Comparison of ENCODE assay signal across 21 mouse cellular contexts in the genomic region with DNA sequence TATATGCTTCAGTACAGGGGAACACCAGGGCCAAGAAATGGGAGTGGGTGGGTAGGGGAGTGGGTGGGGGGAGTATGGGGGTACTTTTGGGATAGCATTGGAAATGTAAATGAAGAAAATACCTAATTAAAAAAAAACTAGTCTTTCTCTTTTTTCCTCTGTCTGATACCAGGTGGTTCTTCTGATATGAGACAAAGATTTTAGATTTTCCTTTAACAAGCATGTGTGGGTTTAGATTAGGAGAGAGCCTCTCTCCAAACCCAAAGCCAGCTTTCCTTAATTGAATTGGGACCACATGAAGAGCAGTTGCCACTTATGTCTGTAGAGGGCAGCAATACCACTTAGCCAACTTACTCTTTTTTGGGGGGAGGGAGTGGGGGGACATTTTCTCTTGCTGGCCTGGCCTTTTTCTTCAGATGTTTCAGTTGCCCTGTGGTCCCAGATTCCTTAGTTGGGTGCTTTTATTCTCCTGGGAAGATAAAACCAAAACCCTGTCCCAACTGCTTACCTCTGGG. TPM values are rescaled to one million over a fixed set of nuclear protein-coding genes. Genes with fewer than 3 reads are reported as not detected.
DNase-seq lines count a peak whose midpoint lies in the region; ATAC-seq and TF ChIP-seq lines count a peak whose summit lies in the region.
"Had no signal": no experiment of that assay in that cellular context is flagged by ENCODE, and none has a peak within 500 bp of the region (broad histone marks: within the 10 kb centered on the region; RNA-seq: fewer than 3 reads in every experiment).

No protein-coding gene starts in this region.

- H3K27me3 ChIP-seq in liver, embryonic 14.5 days (ENCODE audit: control insufficient read depth, insufficient read depth, low read length): no peaks in the 10 kb centered on the region
- 0 out of 2 replicates have a peak, but pooled peaks cover 3% of the 10 kb centered on the region for H3K27me3 ChIP-seq in liver, embryonic 11.5 days (replicated peaks; ENCODE audit: control insufficient read depth, insufficient read depth, low read length)
- H3K27me3 ChIP-seq in CH12.LX (replicated peaks): peaks cover under 1% of the 10 kb centered on the region
- no peaks in the 10 kb centered on the region for H3K27me3 ChIP-seq in kidney, embryonic 14.5 days (ENCODE audit: control insufficient read depth, insufficient read depth, low read length)
- H3K27me3 ChIP-seq: embryonic facial prominence, embryonic 12.5 days; limb, embryonic 12.5 days; lung, embryonic 15.5 days; neural tube, embryonic 15.5 days had no signal

- no peaks in the 10 kb centered on the region for H3K9me3 ChIP-seq in liver, embryonic 14.5 days (ENCODE audit: control insufficient read depth, low read length)
- no peaks in the 10 kb centered on the region for H3K9me3 ChIP-seq in liver, embryonic 11.5 days (ENCODE audit: control insufficient read depth, low read length)
- no peaks in the 10 kb centered on the region for H3K9me3 ChIP-seq in CH12.LX (replicated peaks; ENCODE audit: low read length)
- H3K9me3 ChIP-seq in kidney, embryonic 14.5 days (ENCODE audit: control insufficient read depth, low read length): no peaks in the 10 kb centered on the region
- H3K9me3 ChIP-seq: embryonic facial prominence, embryonic 12.5 days; limb, embryonic 12.5 days; lung, embryonic 15.5 days; neural tube, embryonic 15.5 days had no signal

- H3K27ac ChIP-seq in liver, embryonic 14.5 days: no peak overlapping the region
- H3K27ac ChIP-seq in liver, embryonic 11.5 days (ENCODE audit: low read depth, low read length): no peak overlapping the region
- H3K27ac ChIP-seq in CH12.LX (ENCODE audit: insufficient read depth, low read depth): no peak overlapping the region
- H3K27ac ChIP-seq in kidney, embryonic 14.5 days (ENCODE audit: low read depth, low read length): no peak overlapping the region
- H3K27ac ChIP-seq: embryonic facial prominence, embryonic 12.5 days; limb, embryonic 12.5 days; lung, embryonic 15.5 days; neural tube, embryonic 15.5 days had no signal

- peak; percentile 10 for DNase-seq in embryo, embryonic 11 days
- DNase-seq in embryo, embryonic 9.5 days (ENCODE audit: extremely low spot score): no peak
- no peak for DNase-seq in liver, embryonic 14.5 days (ENCODE audit: low read depth in 3 of 3, low spot score in 3 of 3)
- no peak for DNase-seq in liver, embryonic 11.5 days (ENCODE audit: low spot score)
- DNase-seq in CH12.LX (ENCODE audit: extremely low read depth): peak; percentile 12
- no peak for DNase-seq in kidney, adult 18-20 months
- DNase-seq: adrenal gland, postnatal 14 days; gastrocnemius, postnatal 10 days; kidney, postnatal 14 days; layer of hippocampus, postnatal 36 days; thymus, adult 2 months had no signal

- no peaks in the 10 kb centered on the region for H3K4me1 ChIP-seq in liver, embryonic 14.5 days (replicated peaks; ENCODE audit: control insufficient read depth in 2 of 2, insufficient read depth in 2 of 2, low read length in 1 of 2)
- no peaks in the 10 kb centered on the region for H3K4me1 ChIP-seq in liver, embryonic 11.5 days (replicated peaks; ENCODE audit: control insufficient read depth, insufficient read depth, low read length)
- H3K4me1 ChIP-seq in CH12.LX (ENCODE audit: control insufficient read depth in 1 of 2, insufficient read depth in 2 of 2): no peaks in the 10 kb centered on the region
- H3K4me1 ChIP-seq in kidney, embryonic 14.5 days (ENCODE audit: control insufficient read depth, insufficient read depth, low read length): no peaks in the 10 kb centered on the region
- H3K4me1 ChIP-seq: embryonic facial prominence, embryonic 12.5 days; limb, embryonic 12.5 days; lung, embryonic 15.5 days; neural tube, embryonic 15.5 days had no signal

- peak; percentile 37 for TF ChIP-seq RAD21 in CH12.LX (IDR thresholded peaks at IDR 0.05; ENCODE audit: low read depth, low read length)

- no peak for TF ChIP-seq EP300 in liver, embryonic 14.5 days (IDR thresholded peaks at IDR 0.05; ENCODE audit: low read depth)
- TF ChIP-seq EP300 in CH12.LX (IDR thresholded peaks at IDR 0.05; ENCODE audit: low read length): no peak

- H3K9ac ChIP-seq in liver, embryonic 14.5 days (replicated peaks): no peak overlapping the region
- no peak overlapping the region for H3K9ac ChIP-seq in liver, embryonic 11.5 days (ENCODE audit: low read depth, low read length)
- no peak overlapping the region for H3K9ac ChIP-seq in CH12.LX (ENCODE audit: insufficient read depth, low read depth)
- H3K9ac ChIP-seq in kidney, embryonic 14.5 days (ENCODE audit: low read depth, low read length): no peak overlapping the region
- H3K9ac ChIP-seq: embryonic facial prominence, embryonic 12.5 days; limb, embryonic 12.5 days; lung, embryonic 15.5 days; neural tube, embryonic 15.5 days had no signal

- no peak for TF ChIP-seq POLR2A in CH12.LX (IDR thresholded peaks at IDR 0.05; ENCODE audit: low read depth, low read length)

- H3K79me2 ChIP-seq in CH12.LX (replicated peaks; ENCODE audit: control insufficient read depth, extremely low read depth, insufficient read depth, poor library complexity, severe bottlenecking): no peaks in the 10 kb centered on the region

- no peak overlapping the region for H3K4me3 ChIP-seq in liver, embryonic 14.5 days (ENCODE audit: insufficient read depth in 1 of 2, low read depth in 2 of 2, low read length in 2 of 2)
- H3K4me3 ChIP-seq in liver, embryonic 11.5 days (ENCODE audit: low read depth, low read length): no peak overlapping the region
- no peak overlapping the region for H3K4me3 ChIP-seq in CH12.LX (replicated peaks in 1 of 3; ENCODE audit: low read depth in 2 of 3, low read length in 2 of 3, poor library complexity in 1 of 3)
- no peak overlapping the region for H3K4me3 ChIP-seq in kidney, embryonic 14.5 days (ENCODE audit: low read length)
- H3K4me3 ChIP-seq: embryonic facial prominence, embryonic 12.5 days; limb, embryonic 12.5 days; lung, embryonic 15.5 days; neural tube, embryonic 15.5 days had no signal

- dilution Hi-C loops in CH12.LX (cut with MboI; ENCODE audit: extremely low pct_ligation_motif_present, extremely low pct_unique_long_range_greater_than_20kb, low sequenced_read_pairs): no loop called here

- no peak overlapping the region for H3K4me2 ChIP-seq in liver, embryonic 14.5 days (ENCODE audit: low read depth)
- no peak overlapping the region for H3K4me2 ChIP-seq in liver, embryonic 11.5 days
- H3K4me2 ChIP-seq in CH12.LX (ENCODE audit: insufficient read depth, low read depth, poor library complexity, severe bottlenecking): no peak overlapping the region
- H3K4me2 ChIP-seq in kidney, embryonic 14.5 days (replicated peaks; ENCODE audit: low read depth, low read length): no peak overlapping the region
- H3K4me2 ChIP-seq: embryonic facial prominence, embryonic 12.5 days; heart, embryonic 11.5 days; limb, embryonic 12.5 days; lung, embryonic 15.5 days; neural tube, embryonic 15.5 days had no signal

- no peak for ATAC-seq in liver, embryonic 14.5 days (ENCODE audit: insufficient read depth)
- ATAC-seq in liver, embryonic 11.5 days (replicated peaks; ENCODE audit: low FRiP score): no peak
- peak; percentile 50; the same call in 1 of the 2 replicates for ATAC-seq in common myeloid progenitor, adult 5-6 weeks (replicated peaks; ENCODE audit: low read depth, poor library complexity, severe bottlenecking)
- no peak for ATAC-seq in kidney, embryonic 14.5 days (ENCODE audit: low FRiP score, low TSS enrichment)
- ATAC-seq: forebrain, embryonic 14.5 days had no signal

- in situ Hi-C loops in CH12.LX (cut with MboI; ENCODE audit: low pct_ligation_motif_present, low pct_unique_long_range_greater_than_20kb, low sequenced_read_pairs): no loop called here

- TF ChIP-seq CTCF in liver, embryonic 14.5 days (IDR thresholded peaks at IDR 0.05; ENCODE audit: low read depth): peak; percentile 24; the same call in 1 of the 2 replicates
- peak in 1 of 2 experiments; percentile 60; a peak in 2 of 4 replicates for TF ChIP-seq CTCF in CH12.LX (conservative IDR thresholded peaks at IDR 0.05 in 1 of 2, IDR thresholded peaks at IDR 0.05 in 1 of 2; ENCODE audit: low read depth in 2 of 2, low read length in 2 of 2)

- no peaks in the 10 kb centered on the region for H3K36me3 ChIP-seq in liver, embryonic 14.5 days (replicated peaks; ENCODE audit: control insufficient read depth, insufficient read depth, low read depth)
- H3K36me3 ChIP-seq in liver, embryonic 11.5 days (ENCODE audit: control insufficient read depth, insufficient read depth, low read length): no peaks in the 10 kb centered on the region
- H3K36me3 ChIP-seq in CH12.LX (replicated peaks in 1 of 2; ENCODE audit: control insufficient read depth in 1 of 2, insufficient read depth in 1 of 2, low read length in 1 of 2): no peaks in the 10 kb centered on the region
- H3K36me3 ChIP-seq in kidney, embryonic 14.5 days (ENCODE audit: control insufficient read depth, insufficient read depth, low read length): no peaks in the 10 kb centered on the region
- H3K36me3 ChIP-seq: embryonic facial prominence, embryonic 12.5 days; limb, embryonic 12.5 days; lung, embryonic 15.5 days; neural tube, embryonic 15.5 days had no signal

TF ChIP-seq in CH12.LX, 34 proteins besides CTCF, POLR2A, EP300 and RAD21 (continues in another document):
- TF ChIP-seq MAFK (IDR thresholded peaks at IDR 0.05; ENCODE audit: insufficient replicate concordance, low read length): no peak
- no peak for TF ChIP-seq KAT2A (IDR thresholded peaks at IDR 0.05; ENCODE audit: insufficient replicate concordance, low read length)
- TF ChIP-seq MAX (IDR thresholded peaks at IDR 0.05; ENCODE audit: low read length): no peak
- TF ChIP-seq PAX5 (IDR thresholded peaks at IDR 0.05; ENCODE audit: low read length): no peak
- TF ChIP-seq ZMIZ1 (IDR thresholded peaks at IDR 0.05; ENCODE audit: low read depth, low read length): no peak

RNA-seq across cellular contexts. Expression of a gene that starts 1.7 kb away (rescaled TPM):
- 0.03 and 0.05 TPM in 2 replicates for polyA plus RNA-seq in liver, embryonic 14.5 days (2012; rRNA removed)
- polyA plus RNA-seq in liver, embryonic 14.5 days (2014; fragmentation: Nextera tagmentation; extraction: Ambion mirVana): not detected in 2 replicates
- not detected in 2 replicates for polyA plus RNA-seq in liver, embryonic 11.5 days (2014; fragmentation: Nextera tagmentation; extraction: Ambion mirVana)
- total RNA-seq in CH12.LX (2012; rRNA removed): not detected in 2 replicates
- total RNA-seq in CH12.LX (2014; rRNA removed): not detected in 2 replicates
- not detected in 2 replicates for polyA plus RNA-seq in CH12.LX (2012; ENCODE audit: insufficient read length, low read depth)
- not detected in 2 replicates for total RNA-seq in common myeloid progenitor, adult 5-6 weeks (2017)
- not detected in 2 replicates for polyA plus RNA-seq in kidney, embryonic 14.5 days (2014; fragmentation: Nextera tagmentation; extraction: Ambion mirVana)
- total RNA-seq: gastrocnemius, postnatal 10 days; hematopoietic stem cell, adult 5-6 weeks; layer of hippocampus, postnatal 36 days had no signal
- polyA plus RNA-seq: C2C12; embryonic facial prominence, embryonic 12.5 days; forebrain, embryonic 14.5 days; heart, embryonic 11.5 days; limb, embryonic 12.5 days; lung, embryonic 15.5 days had no signal

RNA-seq across cellular contexts. Expression of a gene that starts 28.7 kb away (rescaled TPM):
- 2.8 and 2.9 TPM in 2 replicates for polyA plus RNA-seq in liver, embryonic 14.5 days (2012; rRNA removed)
- polyA plus RNA-seq in liver, embryonic 14.5 days (2014; fragmentation: Nextera tagmentation; extraction: Ambion mirVana): 4.2 and 4.8 TPM in 2 replicates
- polyA plus RNA-seq in liver, embryonic 11.5 days (2014; fragmentation: Nextera tagmentation; extraction: Ambion mirVana): 1.6 and 1.7 TPM in 2 replicates
- total RNA-seq in CH12.LX (2012; rRNA removed): 7.5 and 12.0 TPM in 2 replicates
- total RNA-seq in CH12.LX (2014; rRNA removed): 9.8 and 10.7 TPM in 2 replicates
- 20.7 and 21.5 TPM in 2 replicates for polyA plus RNA-seq in CH12.LX (2012; ENCODE audit: insufficient read length, low read depth)
- total RNA-seq in common myeloid progenitor, adult 5-6 weeks (2017): 1.1 TPM in 1 of 2 replicates, not detected in the other
- polyA plus RNA-seq in kidney, embryonic 14.5 days (2014; fragmentation: Nextera tagmentation; extraction: Ambion mirVana): 2.8 and 3.8 TPM in 2 replicates

Comparison
In these comparisons a context has a peak if more than half of its experiments do, and no peak if none do; other contexts are left out.
1. DNase-seq: peak in embryo, embryonic 11 days (single experiment) and CH12.LX (single experiment); none in embryo, embryonic 9.5 days (single experiment), liver, embryonic 14.5 days (0 of 3), liver, embryonic 11.5 days (single experiment) and kidney, adult 18-20 months (single experiment).